ENCODE assay signal across 23 mouse cellular contexts in the genomic region with DNA sequence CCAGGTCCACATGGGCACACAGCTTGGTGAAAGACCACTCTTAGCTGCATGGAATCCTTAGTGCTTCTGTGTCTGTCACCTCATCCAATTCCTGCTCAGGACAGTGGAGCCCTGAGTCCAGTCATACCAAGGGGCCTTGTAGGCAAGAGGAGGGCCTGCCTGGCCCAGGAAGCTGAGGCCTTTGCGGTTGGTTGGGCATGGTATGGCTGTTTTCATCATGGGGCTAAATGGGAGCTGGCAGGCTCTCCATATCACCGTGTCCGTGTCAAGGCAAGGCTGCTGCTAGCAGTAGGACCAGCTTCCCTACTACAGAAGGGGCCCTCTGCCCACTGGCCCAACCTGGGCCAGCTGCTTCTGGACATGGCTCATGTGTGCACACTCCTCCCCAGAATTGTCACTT. TPM values are rescaled to one million over a fixed set of nuclear protein-coding genes. Genes with fewer than 3 reads are reported as not detected.
A peak's percentile ranks its signal among the peaks of the same experiment; 100 is the strongest.
DNase-seq lines count a peak whose midpoint lies in the region; ATAC-seq and TF ChIP-seq lines count a peak whose summit lies in the region.
"Had no signal": no experiment of that assay in that cellular context is flagged by ENCODE, and none has a peak within 500 bp of the region (broad histone marks: within the 10 kb centered on the region; RNA-seq: fewer than 3 reads in every experiment).

No protein-coding gene starts in this region.

- H3ac ChIP-seq in myocyte (ENCODE audit: control insufficient read depth, insufficient read length) = no peak overlapping the region

- H3K27me3 ChIP-seq in heart, embryonic 12.5 days (replicated peaks) = no peaks in the 10 kb centered on the region
- no peaks in the 10 kb centered on the region for H3K27me3 ChIP-seq in kidney, adult 2 months (replicated peaks; ENCODE audit: control insufficient read depth, insufficient read depth, low read length)
- H3K27me3 ChIP-seq in midbrain, embryonic 12.5 days = no peaks in the 10 kb centered on the region
- H3K27me3 ChIP-seq in midbrain, postnatal 0 days (ENCODE audit: insufficient read depth, low read length) = no peaks in the 10 kb centered on the region
- no peaks in the 10 kb centered on the region for H3K27me3 ChIP-seq in myocyte (ENCODE audit: control insufficient read depth, insufficient read depth, insufficient read length)
- H3K27me3 ChIP-seq: CH12.LX; hindbrain, embryonic 15.5 days; liver, embryonic 15.5 days had no signal

- no peak for DNase-seq in heart, postnatal 25 days (ENCODE audit: low spot score)
- DNase-seq in kidney, adult 2 months = peak; percentile 17
- no peak for DNase-seq in kidney, postnatal 14 days
- no peak for DNase-seq in midbrain, postnatal 0 days (ENCODE audit: low spot score)
- no peak for DNase-seq in thymus, postnatal 10 days (ENCODE audit: low spot score in 2 of 2)
- DNase-seq: adrenal gland, postnatal 10 days; cerebellum, adult 8-10 months; cerebellum, postnatal 25 days; forebrain, postnatal 0 days; gastrocnemius, postnatal 10 days; heart, postnatal 36 days; kidney, adult 8-10 months; layer of hippocampus, adult 9-11 months; lung, embryonic 14.5 days; lung, postnatal 14 days; thymus, postnatal 14 days had no signal

- H3K79me2 ChIP-seq in myocyte (ENCODE audit: control insufficient read depth, insufficient read depth) = peaks cover 35% of the 10 kb centered on the region

- ATAC-seq in heart, embryonic 12.5 days (ENCODE audit: insufficient number of reproducible peaks, low FRiP score) = no peak
- ATAC-seq in midbrain, embryonic 12.5 days (ENCODE audit: low FRiP score, low read depth) = no peak
- ATAC-seq in midbrain, postnatal 0 days (ENCODE audit: low FRiP score) = no peak
- ATAC-seq: inflammation-experienced regulatory T-cells, adult 6 months had no signal

- H3K9me3 ChIP-seq in heart, embryonic 12.5 days (replicated peaks) = no peaks in the 10 kb centered on the region
- H3K9me3 ChIP-seq in midbrain, embryonic 12.5 days = no peaks in the 10 kb centered on the region
- H3K9me3 ChIP-seq in midbrain, postnatal 0 days (ENCODE audit: low read length) = no peaks in the 10 kb centered on the region
- H3K9me3 ChIP-seq: hindbrain, embryonic 15.5 days; liver, embryonic 15.5 days had no signal

- no peak for TF ChIP-seq POLR2A in kidney, adult 2 months (IDR thresholded peaks at IDR 0.05; ENCODE audit: low read depth, low read length)
- TF ChIP-seq POLR2A in myocyte (IDR thresholded peaks at IDR 0.05; ENCODE audit: insufficient read length, low read depth) = no peak

- H3K36me3 ChIP-seq in heart, embryonic 12.5 days = peaks cover 98% of the 10 kb centered on the region
- H3K36me3 ChIP-seq in kidney, adult 2 months (ENCODE audit: control insufficient read depth, insufficient read depth, low read length) = peaks cover 3% of the 10 kb centered on the region; the same call in 1 of the 2 replicates
- H3K36me3 ChIP-seq in midbrain, embryonic 12.5 days = peaks cover 99% of the 10 kb centered on the region
- peaks cover 38% of the 10 kb centered on the region for H3K36me3 ChIP-seq in midbrain, postnatal 0 days (ENCODE audit: insufficient read depth, low read length)
- H3K36me3 ChIP-seq in myocyte (ENCODE audit: control insufficient read depth, insufficient read depth) = peaks cover 65% of the 10 kb centered on the region

- intact Hi-C loops in heart, postnatal 25 days (cut with DNase I) = no loop called here

- no peak overlapping the region for H3K4me3 ChIP-seq in heart, embryonic 12.5 days
- H3K4me3 ChIP-seq in kidney, adult 2 months (ENCODE audit: insufficient read depth, low read depth, low read length) = no peak overlapping the region
- H3K4me3 ChIP-seq in midbrain, embryonic 12.5 days = no peak overlapping the region
- no peak overlapping the region for H3K4me3 ChIP-seq in midbrain, postnatal 0 days (ENCODE audit: low read depth, low read length)
- H3K4me3 ChIP-seq in myocyte = no peak overlapping the region
- H3K4me3 ChIP-seq: hindbrain, embryonic 15.5 days; liver, embryonic 15.5 days had no signal

- H3K27ac ChIP-seq in heart, embryonic 12.5 days (ENCODE audit: poor library complexity, severe bottlenecking) = peak overlapping the region; percentile 37; the same call in 1 of the 2 replicates
- peak overlapping the region; percentile 49 for H3K27ac ChIP-seq in kidney, adult 2 months (ENCODE audit: insufficient read depth, low read depth, low read length)
- H3K27ac ChIP-seq in midbrain, embryonic 12.5 days (replicated peaks) = peak overlapping the region; percentile 5; the same call in 1 of the 2 replicates
- H3K27ac ChIP-seq in midbrain, postnatal 0 days (ENCODE audit: low read depth, low read length) = no peak overlapping the region
- H3K27ac ChIP-seq: hindbrain, embryonic 15.5 days; liver, embryonic 15.5 days had no signal

- TF ChIP-seq CTCF in kidney, adult 2 months (conservative IDR thresholded peaks at IDR 0.05; ENCODE audit: insufficient read depth, insufficient read length, low read depth, low read length) = no peak
- no peak for TF ChIP-seq CTCF in midbrain, postnatal 0 days (IDR thresholded peaks at IDR 0.05)

- H3K4me1 ChIP-seq in heart, embryonic 12.5 days (replicated peaks) = peaks cover 68% of the 10 kb centered on the region
- peaks cover 20% of the 10 kb centered on the region for H3K4me1 ChIP-seq in kidney, adult 2 months (ENCODE audit: control insufficient read depth, insufficient read depth, low read length)
- H3K4me1 ChIP-seq in midbrain, embryonic 12.5 days = peaks cover 3% of the 10 kb centered on the region
- no peaks in the 10 kb centered on the region for H3K4me1 ChIP-seq in midbrain, postnatal 0 days (ENCODE audit: insufficient read depth, low read length)

- H3K4me2 ChIP-seq in heart, embryonic 12.5 days = no peak overlapping the region
- H3K4me2 ChIP-seq in midbrain, embryonic 12.5 days (replicated peaks) = no peak overlapping the region
- no peak overlapping the region for H3K4me2 ChIP-seq in midbrain, postnatal 0 days (ENCODE audit: low read depth, low read length, poor library complexity, severe bottlenecking)
- H3K4me2 ChIP-seq in myocyte (ENCODE audit: low read depth) = no peak overlapping the region
- H3K4me2 ChIP-seq: hindbrain, embryonic 15.5 days; liver, embryonic 15.5 days; lung, embryonic 14.5 days had no signal

- WGBS in heart, embryonic 12.5 days = 87% methylated on average over 3 of the region's 3 CpGs
- 40% methylated on average over 3 of the region's 3 CpGs for WGBS in kidney, adult 2 months
- 92% methylated on average over 3 of the region's 3 CpGs for WGBS in midbrain, embryonic 12.5 days
- WGBS in midbrain, postnatal 0 days = 84% methylated on average over 3 of the region's 3 CpGs

- no peak overlapping the region for H3K9ac ChIP-seq in heart, embryonic 12.5 days
- H3K9ac ChIP-seq in midbrain, embryonic 12.5 days (replicated peaks) = no peak overlapping the region
- H3K9ac ChIP-seq in midbrain, postnatal 0 days (replicated peaks; ENCODE audit: low read length, poor library complexity, severe bottlenecking) = no peak overlapping the region
- H3K9ac ChIP-seq: forebrain, postnatal 0 days; hindbrain, embryonic 15.5 days; liver, embryonic 15.5 days; lung, embryonic 14.5 days had no signal

TF ChIP-seq in myocyte, 11 proteins besides CTCF, POLR2A, EP300 and RAD21:
- TF ChIP-seq POLR2AphosphoS2 (IDR thresholded peaks at IDR 0.05; ENCODE audit: insufficient read length, low read depth) (peak; percentile 8), REST (IDR thresholded peaks at IDR 0.05; ENCODE audit: insufficient read depth, insufficient read length) (no peak), USF1 (IDR thresholded peaks at IDR 0.05; ENCODE audit: low read depth) (no peak), SRF (IDR thresholded peaks at IDR 0.05; ENCODE audit: control insufficient read depth, insufficient read length, low read depth) (no peak), E2F4 (IDR thresholded peaks at IDR 0.05; ENCODE audit: insufficient read depth) (no peak)

RNA-seq across cellular contexts. Expression of a gene that starts 34.7 kb away (rescaled TPM):
- 397 and 414 TPM in 2 replicates for polyA plus RNA-seq in heart, embryonic 12.5 days (2016; fragmentation: Nextera tagmentation; extraction: Ambion mirVana)
- 100 to 1,000 TPM; 450 to 481 TPM for total RNA-seq in heart, postnatal 25 days (2021)
- polyA plus RNA-seq in kidney, adult 2 months (2012; rRNA removed) = 102 and 156 TPM in 2 replicates
- 847 and 873 TPM in 2 replicates for polyA plus RNA-seq in midbrain, embryonic 12.5 days (2016; fragmentation: Nextera tagmentation; extraction: Ambion mirVana)
- total RNA-seq in midbrain, postnatal 0 days (2014; rRNA removed) = 917 and 1,042 TPM in 2 replicates
- 320 and 347 TPM in 2 replicates for polyA plus RNA-seq in midbrain, postnatal 0 days (2015; fragmentation: Nextera tagmentation; extraction: Ambion mirVana)
- polyA plus RNA-seq in myocyte (2012; fragmentation: generic; extraction: Trizol) = 294 TPM
